Mouse (Mus musculus) spleen, postnatal 36 days (tissue): ENCODE measurements around the gene D8Ertd738e.
A peak's percentile ranks its signal among the peaks of the same experiment; 100 is the strongest.

ENCODE experiments used
- DNase-seq, 2 experiments: peaks; one replicate each; pipeline ENCODE4 v3.0.0; 2022; ENCODE audit warnings: low spot score in 2 of 2, mixed read lengths in 1 of 2

The D8Ertd738e gene

GRCm38 (mm10) chr8:84249257-84250170, at the start of gene D8Ertd738e:
Gene D8Ertd738e (minus strand): TSS chr8:84249719.
- DNase-seq: peak; percentile 88 to 92

GRCm38 (mm10) chr8:84297029-84297785, 47.7 kb upstream of the D8Ertd738e start:
- no peak for DNase-seq

- DNase-seq: no peak
Observed at GRCm38 (mm10) chr8:84291688-84292087, 42.2 kb upstream of the D8Ertd738e start.

GRCm38 (mm10) chr8:84291086-84291485, 41.6 kb upstream of the D8Ertd738e start:
- DNase-seq: no peak

- DNase-seq: no peak
Observed at GRCm38 (mm10) chr8:84288892-84289291, 39.4 kb upstream of the D8Ertd738e start.

DNA sequence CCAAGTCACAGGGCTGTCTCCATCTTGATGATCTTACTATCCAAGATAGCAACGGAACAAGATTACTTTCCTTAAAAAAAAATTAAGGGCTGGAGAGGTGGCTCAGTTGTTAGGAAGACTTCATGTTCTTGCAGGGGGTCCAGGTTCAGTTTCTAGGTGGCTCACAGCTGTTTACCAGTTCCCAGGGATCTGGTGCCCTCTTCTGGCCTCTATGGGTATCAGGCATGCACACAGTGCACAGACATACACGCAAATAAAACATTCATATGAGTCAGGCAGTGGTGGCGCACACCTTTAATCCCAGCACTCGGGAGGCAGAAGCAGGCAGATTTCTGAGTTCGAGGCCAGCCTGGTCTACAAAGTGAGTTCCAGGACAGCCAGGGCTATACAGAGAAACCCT, 36.1 kb upstream of the D8Ertd738e start:
- peak; percentile 24 to 33 for DNase-seq

DNA sequence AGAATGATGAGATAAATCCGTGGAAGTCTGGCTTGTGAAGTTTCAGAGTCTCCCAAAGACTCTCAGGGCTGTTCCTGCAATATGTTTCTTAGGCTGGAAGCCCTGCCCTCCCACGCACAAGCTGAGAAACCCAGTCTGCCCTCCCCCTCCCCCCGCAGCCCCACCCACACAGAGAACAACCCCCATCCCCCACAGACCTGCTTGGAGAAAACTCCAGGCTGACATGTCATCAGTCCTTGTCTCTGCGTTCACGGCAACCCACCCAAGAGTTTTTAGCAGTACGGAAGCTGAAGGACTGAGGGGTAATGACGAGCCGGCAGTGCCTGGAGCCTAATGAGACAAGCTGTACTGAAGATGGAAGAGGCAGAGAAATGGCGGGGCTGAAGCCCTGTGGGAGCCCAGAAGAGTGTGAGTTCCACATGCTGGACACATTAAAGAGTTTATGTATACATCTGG, 35.1 kb upstream of the D8Ertd738e start:
- no peak for DNase-seq

DNA sequence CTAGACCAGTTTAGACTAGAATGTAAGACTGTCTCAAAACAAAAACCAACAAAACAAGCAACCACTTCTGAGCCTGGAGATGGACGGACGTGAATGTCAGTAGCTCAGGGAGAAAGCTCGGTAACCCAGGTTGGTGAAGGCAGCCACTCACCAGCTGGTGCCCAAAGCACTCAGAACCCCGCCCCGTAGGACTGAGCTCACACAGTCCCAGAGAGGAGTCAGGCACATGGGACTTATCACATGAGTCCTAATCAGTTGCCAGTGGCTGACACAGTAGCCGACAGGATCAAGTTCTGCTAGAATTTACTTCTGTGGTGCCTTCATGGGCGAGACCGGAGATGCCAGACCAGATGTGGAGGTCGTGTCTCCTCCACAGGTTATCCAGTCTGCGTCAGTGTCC, 31.3 kb upstream of the D8Ertd738e start:
- DNase-seq: no peak

DNA sequence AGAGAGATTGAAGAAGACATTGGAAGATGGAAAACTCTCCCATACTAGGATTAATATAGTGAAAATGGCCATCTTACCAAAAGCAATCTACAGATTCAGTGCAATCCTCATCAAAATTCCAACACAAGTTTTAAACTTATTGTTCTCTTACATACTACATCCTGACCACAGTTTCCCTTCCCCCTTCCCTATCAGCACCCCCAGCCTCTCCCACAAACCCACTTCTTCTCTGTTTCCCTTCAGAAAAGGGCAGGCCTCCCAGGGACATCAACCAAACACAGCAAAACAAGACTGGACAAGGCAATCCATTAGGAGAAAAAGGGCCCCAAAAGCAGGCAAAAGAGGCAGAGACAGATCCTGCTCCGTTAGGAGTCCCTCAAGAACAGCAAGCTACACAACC, 26.9 kb upstream of the D8Ertd738e start:
- no peak for DNase-seq

DNA sequence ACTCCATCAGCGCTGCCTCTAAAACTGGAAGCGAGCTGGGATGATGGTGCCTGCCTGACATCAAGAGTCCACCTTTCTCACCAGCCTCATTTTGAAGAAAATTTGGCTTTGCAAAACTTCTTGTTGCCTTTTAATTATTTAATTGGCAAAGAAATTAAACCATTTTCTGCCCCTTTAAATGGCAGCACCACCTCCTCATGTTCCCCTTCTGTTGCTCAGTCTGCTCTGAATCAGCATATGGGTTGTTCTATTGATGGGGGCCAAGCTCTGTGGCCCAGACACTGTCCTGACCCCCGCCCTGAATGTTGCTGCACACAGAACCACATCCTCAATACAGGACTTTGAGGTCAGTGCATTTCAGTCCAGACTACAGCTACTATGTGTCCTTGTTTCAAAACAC, 24.4 kb upstream of the D8Ertd738e start:
- DNase-seq: no peak

DNA sequence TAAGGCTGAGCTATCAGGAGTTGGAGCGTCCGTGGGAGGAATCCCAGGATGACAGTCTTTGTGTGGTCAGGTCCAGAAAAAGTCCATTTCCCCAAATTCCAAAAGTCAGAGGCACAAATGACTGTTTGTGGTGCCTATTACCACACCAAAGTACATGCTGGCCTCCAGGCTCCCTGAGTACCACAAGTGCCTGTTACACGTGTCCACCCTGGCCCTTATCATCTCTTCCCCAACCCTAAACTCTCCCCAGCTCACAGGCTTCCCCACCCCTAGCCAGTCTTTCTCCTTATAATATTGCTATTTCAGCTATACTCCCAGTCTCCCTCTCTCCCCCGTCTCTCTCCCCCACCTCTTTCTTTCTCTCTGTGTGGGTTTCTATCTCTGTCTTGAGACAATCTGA, 22.8 kb upstream of the D8Ertd738e start:
- DNase-seq: no peak

GRCm38 (mm10) chr8:84269950-84270773, 20.6 kb upstream of the D8Ertd738e start, which contains the start of gene Ccdc130:
Gene Ccdc130 (minus strand): TSS chr8:84270380.
- peak; percentile 100 for DNase-seq

- no peak for DNase-seq
Observed at GRCm38 (mm10) chr8:84261098-84261497, 11.6 kb upstream of the D8Ertd738e start.

DNA sequence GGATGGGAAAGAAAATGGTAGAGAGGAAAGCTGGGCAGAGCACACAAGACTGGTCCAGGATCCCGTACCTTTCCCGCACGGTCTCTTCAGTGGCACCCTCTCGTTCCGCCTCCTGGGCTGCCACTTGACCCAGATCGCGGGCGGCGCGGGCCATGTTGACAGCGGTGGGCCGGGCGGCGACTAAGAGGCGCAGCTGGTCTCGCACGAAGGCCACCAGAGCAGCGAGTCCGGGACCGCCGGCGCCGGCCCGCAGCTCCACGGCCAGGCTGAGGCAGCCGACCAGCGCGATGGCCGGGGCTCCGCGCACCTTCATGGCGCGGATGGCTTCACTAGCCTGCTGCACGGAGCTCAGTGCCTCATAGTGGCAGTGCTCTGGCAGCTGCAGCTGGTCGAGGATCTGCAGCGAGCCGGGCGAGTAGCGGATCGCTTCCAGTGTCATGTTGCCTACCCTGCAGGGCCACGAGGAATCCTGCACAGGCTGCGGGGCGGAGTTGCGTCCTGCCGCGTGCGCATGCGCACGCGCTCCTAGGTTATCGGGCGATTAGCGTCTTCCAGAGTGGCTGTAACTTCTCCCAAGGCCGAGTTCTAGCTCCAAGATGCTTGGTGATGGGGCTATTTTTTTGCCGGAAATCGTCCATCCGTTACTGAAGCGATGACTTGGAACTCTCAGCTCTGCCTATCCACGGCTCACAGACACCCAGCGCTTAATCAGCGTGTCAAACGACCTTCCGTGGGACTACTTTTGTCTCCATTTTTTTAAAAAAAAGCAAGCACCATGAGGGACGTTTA, 7.5 kb upstream of the D8Ertd738e start, which contains the start of gene Mri1:
Mri1 (minus strand) TSS at position 505 of the 789 bp plus-strand sequence.
- peak; percentile 75 to 78 for DNase-seq

DNA sequence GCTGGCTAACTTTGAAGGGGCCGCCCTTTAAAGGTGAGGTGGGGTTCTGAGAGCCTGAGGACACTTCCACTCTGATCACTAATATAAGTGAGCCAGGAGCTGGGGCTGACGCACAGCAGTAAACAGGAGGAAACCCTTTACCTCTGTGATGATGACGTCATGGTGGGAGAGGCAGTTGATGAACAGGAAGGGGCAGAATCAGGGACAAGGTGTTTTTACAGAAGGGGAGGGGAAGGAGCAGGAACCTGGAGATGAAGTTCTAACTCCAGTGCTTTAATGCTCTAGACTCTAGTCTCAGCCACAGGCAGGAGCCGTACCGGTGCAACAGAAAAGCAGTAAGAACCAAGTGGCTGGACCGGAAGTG, 6.9 kb upstream of the D8Ertd738e start:
- DNase-seq: peak; percentile 22 to 47

DNA sequence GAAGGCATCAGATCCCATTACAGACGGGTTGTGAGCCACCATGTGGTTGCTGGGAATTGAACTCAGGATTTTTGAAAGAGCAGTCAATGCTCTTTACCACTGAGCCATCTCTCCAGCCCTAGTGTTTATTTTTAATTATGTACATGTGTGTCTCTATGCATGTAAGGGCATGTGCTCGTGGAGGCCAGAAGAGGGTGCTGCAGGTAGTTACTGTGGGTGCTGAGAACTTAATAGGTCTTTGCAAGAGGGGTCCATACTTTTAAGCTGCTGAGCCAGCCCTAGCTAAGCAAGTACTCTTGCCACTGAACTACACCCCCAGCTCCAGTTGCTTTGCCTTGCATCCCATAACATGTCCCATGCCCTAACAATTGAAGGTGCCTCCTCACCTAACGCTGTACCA, 6.3 kb upstream of the D8Ertd738e start:
- DNase-seq: no peak

DNA sequence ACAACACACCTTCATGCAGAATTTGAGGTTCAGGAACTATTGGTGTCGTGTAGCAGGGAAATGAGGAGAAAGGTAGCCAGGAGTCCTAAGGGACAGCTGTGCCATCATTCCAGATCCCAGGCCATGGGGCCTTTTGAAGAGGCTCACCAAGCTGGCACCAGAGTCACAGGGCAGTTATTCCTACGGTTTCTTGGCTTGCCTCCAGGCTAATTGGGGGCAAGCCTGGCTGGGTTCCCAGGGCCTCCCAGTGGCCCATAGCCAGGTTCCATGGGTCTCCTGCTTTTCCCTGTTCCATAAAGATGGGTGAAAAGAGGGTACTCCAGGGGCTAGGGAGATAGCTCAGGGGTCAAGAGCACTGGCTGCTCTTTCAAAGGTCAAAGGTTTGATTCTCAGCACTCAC, 7.7 kb downstream of the D8Ertd738e start:
- DNase-seq: no peak

DNA sequence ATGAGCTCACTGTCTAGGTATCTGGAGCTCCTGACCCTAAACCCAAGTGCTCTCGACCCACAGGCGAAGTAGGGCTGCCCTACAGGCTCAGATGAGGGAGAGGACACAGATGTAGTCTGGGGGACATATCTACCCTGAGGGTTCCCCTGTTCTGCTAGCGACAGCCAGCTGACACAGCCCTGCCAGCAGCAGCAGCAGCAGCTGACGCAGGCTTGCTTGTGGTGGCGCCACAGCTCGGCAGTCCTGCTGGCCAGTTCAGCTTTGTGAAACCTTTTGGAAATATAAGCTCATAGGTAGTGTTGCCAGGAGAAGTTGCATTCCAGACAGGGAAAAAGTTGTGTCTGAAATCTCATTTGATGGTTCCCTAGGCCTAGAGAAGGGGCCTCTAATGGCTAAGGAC, 8.4 kb downstream of the D8Ertd738e start:
- no peak for DNase-seq

- DNase-seq: no peak
Observed at GRCm38 (mm10) chr8:84237542-84238229, 11.8 kb downstream of the D8Ertd738e start.

- DNase-seq: peak; percentile 96 to 98
Observed at GRCm38 (mm10) chr8:84236998-84237473, 12.5 kb downstream of the D8Ertd738e start, which contains the start of gene Zswim4. Gene Zswim4 (minus strand): TSS chr8:84237055.
